Mouse (Mus musculus) CD4-positive, CD25-positive, alpha-beta regulatory T cell, adult 2 months (primary cell): ENCODE results near the gene Glrx2.
"Not testable (repeated sequence)": the region's sequence is repeated elsewhere in the genome, so short reads cannot be mapped to it uniquely, and the experiment has no call there.

Experiments
- DNase-seq: peaks from one replicate; pipeline ENCODE4 v3.0.0-alpha.2; 2012; ENCODE audit warnings: low read depth, low spot score

The Glrx2 gene

DNA sequence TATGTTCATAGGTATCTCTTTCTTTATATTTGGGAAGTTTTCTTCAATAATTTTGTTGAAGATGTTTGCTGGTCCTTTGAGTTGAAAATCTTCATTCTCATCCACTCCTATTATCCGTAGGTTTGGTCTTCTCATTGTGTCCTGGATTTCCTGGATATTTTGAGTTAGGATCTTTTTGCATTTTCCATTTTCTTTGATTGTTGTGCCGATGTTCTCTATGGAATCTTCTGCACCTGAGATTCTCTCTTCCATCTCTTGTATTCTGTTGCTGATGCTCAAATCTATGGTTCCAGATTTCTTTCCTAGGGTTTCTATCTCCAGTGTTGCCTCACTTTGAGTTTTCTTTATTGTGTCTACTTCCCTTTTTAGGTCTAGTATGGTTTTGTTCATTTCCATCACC is at the start of gene Glrx2:
Gene Glrx2 (plus strand): TSS at position 301 of the 400 bp plus-strand sequence.
- not testable (repeated sequence) for DNase-seq

DNA sequence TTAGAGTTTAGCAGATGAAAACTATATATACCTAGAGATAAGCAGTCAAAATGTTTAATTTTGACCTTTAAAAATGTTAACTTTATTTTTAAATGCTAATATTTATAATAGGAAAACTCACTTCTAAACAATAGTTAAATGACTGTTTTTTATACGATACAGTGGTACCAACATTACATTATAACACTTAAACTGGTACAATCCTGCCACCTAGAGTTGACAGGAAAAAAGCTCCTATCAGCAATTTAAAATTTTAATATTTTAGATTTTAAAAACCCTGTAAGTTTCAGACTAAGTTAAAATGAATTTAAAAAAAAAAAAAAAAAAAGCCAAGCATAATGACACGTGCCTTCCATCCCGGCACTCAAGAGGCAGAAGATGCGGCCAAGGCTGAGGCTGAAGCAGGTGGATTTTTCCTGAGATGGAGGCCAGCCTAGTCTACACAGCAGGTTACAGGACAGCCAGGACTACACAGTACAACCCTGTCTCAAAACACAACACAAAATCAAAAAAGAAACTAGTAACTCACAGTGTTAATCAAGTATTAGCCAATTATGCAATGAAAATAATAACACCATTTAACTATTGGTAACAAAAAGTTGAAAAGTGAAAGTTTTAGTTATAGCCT is 40.3 kb upstream of the Glrx2 start:
- peak; percentile 20 for DNase-seq

DNA sequence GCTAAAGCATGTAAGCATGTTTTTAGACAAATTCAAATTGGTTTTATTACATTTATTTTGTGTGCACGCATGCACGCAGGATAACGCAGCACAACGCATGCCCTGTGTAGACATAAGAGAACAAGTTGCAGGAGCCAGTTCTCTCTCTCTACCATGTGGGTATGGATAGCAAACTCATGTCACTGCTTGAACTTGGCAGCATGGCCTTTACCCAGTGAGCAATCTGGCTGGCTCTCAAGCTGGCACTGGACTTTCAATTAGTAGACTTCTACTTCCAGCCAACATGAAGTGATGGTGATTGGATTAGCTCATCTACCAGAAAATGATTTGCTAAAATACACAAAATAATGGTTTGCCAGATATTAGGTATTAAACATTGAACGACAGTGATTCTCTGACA is 35.0 kb upstream of the Glrx2 start:
- DNase-seq = no peak

DNA sequence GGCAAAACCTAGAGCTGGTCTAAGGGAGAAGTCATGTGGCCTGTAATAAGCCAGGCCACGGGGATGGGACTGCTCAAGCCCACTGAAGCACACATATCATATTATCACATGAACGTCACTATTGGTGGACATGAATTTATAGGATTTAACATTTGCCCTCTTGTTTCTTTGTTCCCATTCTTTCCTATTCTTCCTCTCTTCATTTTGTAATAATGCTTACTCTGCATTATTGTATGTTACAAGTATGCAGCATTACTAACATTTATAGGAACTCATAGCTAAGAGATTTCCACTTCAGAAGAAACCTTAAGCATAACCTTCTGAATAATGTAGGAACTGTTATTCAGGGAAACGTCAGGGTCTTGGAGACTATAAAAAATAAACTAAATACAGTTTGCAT is 31.3 kb upstream of the Glrx2 start:
- no peak for DNase-seq

DNA sequence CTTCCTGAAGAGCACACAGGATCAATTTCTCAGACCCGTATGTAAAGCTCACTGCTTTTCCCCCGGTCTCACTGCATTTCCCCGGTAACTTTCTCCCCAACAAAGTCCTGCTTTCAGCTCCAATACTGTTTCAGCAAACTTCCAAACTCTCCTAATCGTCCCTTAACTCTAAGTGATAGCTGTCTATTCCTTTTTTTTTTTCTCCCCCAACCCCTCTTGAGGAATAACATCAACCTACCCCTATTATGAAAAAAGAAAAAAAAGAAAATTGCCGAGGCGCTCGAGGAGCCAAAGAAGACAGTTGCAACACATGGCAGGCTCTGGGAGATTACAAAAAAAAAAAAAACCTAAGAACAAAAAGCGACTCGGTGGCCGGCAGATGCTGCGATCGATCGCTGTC is 14.4 kb upstream of the Glrx2 start:
- DNase-seq = no peak

DNA sequence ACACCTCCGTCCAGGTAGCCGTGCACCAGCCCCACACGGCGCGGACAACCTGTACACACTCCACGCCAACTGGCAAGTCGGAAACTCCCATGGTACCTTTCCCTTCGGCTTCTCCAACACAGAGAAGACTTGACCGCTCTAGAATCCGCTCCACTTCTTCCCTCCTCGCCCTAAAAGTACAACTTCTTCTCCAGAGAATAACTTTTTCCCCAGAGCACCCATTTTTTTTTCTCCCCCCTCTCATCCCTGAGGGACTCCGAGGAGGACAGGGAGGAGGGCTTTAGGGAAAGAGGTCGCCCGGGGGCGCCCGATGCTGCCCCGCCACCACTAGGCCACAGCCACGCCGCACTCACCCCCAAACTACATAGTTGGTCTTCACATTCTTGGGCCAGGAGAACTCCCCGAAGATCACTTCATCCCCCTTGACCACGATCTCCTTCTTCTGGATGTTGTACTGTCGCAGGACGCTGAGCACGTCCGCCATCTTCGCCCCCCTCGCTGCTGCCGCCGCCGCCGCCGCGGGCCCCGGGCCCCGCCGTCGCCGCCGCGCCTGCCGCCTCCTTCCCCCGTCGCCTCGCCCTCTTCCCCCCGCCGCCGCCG is 13.9 kb upstream of the Glrx2 start:
- DNase-seq = peak; percentile 49

DNA sequence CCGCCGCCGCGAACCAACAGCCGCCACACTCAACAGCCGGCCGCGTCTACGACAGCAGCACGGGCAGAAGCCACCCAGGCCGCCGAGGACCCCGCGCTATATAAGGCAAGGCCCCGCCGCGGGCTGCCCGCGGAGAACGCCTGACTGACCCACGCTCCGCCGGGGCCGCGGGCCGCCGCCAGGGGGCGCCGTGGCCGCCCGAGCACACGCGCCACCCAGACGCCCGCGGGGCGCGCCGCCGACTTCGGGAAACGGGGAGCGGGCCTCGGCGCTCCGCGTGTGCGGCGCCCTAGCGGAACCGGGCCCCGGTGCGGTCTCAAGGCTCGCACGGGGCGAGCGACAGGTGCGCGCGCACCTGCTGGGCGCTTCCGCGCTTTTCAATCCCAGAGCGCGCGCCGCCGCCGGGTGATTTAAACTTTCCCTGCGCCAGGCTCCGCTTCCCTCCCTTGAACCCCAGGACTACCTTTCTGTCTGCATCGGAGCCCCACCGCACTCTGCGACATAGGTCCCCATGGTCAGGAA is 13.3 kb upstream of the Glrx2 start, which contains the start of gene Cdc73:
Gene Cdc73 (minus strand): TSS at position 153 of the 522 bp plus-strand sequence.
- DNase-seq = peak; percentile 95

DNA sequence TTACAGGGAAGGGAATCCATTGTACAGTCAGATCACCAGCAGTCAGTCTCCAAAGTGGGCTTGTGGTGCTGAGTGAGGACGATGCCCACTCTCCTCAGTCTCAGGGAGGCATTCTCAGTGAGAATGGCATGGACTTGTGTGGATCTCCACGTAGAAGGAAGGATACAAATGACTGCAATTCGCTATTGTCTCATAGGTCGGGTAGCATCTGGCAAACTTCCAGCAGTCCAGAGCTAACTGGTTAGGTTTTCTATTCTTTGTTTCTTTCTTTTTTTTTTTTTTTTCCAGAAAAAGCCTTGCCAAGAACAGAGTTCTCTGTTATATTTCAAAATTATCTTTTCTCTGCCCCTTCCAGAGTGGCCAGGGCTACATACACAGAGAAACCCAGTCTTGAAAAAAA is 9.1 kb upstream of the Glrx2 start:
- no peak for DNase-seq

DNA sequence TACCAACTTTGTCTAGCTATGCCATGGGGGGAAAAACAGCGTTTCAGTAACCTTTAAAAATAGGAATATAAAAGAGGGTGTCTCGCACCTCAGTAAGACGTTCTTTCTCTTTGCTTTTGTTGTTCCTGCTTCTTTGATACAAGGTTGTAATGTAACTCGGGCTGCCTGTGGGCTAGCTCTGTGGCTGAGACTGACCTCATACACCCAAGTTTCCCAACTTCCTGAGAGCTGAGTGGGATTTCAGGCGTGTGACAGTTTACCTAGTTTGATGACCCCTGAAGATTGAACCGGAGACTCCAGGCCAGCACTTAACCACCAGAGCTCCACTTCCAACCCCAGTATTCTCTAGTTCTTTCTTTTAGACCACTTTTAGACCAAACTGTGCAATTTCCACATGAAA is 7.8 kb upstream of the Glrx2 start:
- no peak for DNase-seq

DNA sequence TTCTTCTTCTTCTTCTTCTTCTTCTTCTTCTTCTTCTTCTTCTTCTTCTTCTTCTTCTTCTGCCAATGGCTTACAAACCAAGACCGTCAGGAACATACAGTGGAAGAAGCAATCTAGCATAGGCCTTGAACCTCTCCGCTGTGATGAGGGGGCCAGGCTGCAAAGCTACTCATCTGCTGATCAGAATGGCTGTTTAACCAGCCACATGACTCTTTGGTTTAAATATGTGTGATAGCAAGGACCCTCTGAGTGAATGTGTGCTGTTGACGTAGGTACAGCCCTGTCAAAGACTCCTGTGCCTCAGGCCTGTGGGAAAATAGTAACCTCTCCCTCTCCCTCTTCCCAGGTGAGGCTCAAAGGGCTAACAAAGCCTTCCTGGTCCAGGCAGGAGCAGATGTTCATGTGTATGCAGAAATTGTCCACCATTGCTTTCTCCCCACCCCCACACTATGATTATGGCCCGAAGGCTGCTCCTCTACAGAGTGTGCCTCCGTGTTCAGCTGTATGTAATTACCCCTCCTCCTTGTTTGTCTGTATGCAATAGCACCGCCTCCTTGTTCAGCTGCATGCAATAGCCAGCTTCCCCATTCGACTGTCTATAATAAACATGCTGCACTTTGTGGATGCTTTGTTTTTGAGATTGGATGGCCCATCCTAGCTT is 6.0 kb upstream of the Glrx2 start:
- no peak for DNase-seq

DNA sequence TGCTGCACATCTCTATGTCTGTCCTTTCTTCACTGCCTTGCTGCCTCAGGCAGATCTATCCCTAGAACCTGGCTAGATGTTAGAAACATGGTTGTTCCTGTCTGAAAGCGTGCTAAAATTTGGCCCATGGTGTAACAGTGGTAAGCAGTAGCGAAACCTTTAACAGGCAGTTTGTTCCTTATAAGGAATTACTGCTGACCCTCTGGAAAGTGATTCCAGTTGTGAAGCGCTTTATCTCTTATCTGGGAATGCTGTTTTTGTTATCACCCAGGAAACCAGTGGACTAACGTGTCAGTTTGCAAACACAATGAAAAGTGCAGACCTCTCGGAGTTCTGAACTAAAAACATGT is 5.5 kb upstream of the Glrx2 start:
- DNase-seq = no peak

DNA sequence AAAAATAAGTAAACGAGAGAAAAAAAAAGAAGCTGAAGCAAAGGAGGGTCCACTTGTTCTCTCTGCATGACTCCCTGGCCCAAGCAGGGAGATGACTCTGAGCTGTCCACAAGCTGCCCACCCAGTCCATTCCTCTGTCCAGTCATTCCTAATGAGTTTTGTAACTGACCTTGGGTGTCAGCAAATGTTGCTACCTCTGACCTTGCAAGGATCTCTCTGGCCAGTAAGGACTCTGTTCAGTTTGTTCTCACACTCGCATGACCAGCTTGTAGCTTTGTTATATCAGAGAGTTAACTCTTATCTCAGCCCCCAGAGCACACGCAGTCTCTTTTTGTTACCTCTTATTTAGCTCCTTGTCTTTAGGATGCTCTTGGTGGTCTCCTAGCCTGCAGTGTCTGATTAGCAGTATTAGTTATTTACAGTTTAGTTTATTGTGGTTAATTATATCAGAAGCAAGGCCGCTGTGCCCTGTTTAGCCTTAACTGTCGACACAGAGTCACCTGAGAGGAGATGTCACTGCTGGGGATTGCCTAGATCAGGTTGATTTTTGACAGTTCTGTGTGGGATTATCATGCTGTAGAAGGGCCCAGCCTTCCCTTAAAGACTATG is 8.4 kb downstream of the Glrx2 start:
- DNase-seq = no peak

DNA sequence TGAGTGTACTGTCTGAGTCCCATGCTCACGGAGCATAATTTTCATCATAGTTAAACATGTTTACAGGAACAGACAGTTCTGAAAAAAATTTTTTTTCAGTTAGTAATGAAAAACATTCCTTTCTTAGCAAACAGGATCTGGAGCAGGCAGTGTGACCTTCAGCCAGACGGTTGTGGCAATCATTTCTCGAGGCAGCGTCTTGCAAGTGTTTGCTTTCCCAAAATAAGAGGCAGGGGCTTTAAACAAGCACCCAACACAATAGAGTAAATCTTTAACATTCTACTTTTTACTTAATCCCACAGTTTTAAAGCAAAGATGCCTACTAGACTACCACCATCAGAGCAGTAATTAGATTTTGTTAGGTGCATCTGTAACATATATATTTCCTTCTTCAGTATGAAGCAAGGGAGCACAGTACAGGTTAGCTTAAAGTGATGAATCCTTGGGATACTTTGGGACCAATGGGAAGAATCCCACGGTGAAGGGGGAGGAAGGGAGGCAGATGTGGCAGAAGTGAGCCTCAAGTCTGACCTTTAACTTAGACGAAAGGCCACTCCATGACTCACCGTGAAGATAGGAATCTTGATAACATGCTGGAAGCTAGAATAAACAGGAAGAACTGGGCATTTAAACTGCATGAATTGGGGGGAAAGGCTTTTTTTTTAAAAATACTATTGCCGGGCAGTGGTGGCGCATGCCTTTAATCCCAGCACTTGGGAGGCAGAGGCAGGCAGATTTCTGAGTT is 11.7 kb downstream of the Glrx2 start:
- no peak for DNase-seq

DNA sequence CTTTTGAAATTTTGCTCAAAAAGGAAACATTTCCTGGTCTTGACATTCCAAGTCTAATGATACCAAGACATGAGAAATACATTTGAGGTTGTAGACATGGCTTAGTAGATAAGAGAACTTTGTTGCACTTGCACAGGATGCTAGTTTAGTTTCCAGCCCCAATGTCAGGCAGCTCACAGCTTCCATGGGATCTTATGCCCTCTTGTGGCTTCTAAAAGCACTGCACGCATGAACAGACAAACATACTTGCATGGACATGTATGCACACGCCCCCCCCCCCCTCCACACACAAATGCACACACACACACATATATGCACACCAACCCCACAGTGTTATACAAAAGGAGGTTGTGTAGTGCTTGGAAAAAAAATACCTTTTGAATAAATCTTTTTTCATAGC is 14.8 kb downstream of the Glrx2 start:
- DNase-seq = peak; percentile 68

DNA sequence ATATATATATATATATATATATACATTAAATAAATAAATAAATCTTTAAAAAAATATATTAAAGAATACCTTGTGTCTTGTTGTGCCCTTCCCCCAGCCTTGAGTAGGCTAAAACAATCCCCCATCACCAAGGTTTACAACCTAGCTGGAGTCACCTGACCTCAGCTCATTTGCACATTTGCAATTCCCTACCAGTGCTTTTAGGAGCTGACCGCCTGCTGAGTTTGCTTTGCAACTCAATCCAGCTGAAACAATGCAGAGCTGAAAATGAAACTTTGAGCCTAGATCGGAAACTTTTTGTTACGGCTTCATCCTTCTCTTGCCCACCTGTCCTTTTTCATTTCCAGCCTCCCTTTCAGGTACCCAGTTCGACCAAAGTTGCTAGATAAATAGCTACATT is 15.6 kb downstream of the Glrx2 start:
- DNase-seq = no peak

DNA sequence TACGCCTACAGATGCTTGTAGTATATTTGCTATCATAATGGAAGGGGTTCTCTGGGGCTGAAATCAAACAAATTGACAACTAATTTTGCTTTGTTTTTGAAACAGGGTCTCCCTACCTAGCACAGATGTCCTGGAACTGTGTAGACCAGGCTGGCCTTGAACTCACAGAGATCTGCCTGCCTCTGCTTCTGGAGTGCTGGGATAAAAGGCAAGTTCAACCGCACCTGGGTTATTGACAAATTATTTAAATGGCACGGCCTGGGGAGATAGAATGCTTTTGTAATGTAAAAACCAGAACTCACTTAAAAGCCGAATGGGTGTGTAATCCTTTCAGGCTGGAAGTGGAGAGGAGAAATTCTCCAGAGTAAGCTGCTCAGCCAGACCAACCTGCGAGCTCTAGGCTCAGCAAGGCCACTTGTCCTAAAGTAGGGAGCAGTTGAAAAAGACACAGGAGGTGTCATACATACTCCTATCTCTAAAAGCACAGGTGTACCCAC is 17.8 kb downstream of the Glrx2 start:
- no peak for DNase-seq

DNA sequence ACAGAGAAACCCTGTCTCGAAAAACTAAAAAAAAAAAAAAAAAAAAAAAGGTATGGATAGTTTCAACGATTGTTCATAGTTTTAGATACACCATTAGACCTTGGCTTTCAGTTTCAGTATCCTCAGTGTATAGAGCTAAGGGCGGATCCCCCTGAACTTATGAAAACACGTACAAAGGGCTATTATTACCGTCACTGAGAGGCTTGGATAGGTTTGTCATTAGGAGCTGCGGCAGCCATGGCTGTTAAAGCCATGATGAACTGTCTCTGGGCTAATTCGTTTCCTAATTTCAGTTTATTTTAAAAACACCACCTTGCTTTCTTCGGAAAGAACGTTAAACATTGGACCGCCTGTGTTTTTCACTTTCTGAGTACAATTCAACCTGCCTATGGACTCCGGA is 22.7 kb downstream of the Glrx2 start:
- peak; percentile 65 for DNase-seq

DNA sequence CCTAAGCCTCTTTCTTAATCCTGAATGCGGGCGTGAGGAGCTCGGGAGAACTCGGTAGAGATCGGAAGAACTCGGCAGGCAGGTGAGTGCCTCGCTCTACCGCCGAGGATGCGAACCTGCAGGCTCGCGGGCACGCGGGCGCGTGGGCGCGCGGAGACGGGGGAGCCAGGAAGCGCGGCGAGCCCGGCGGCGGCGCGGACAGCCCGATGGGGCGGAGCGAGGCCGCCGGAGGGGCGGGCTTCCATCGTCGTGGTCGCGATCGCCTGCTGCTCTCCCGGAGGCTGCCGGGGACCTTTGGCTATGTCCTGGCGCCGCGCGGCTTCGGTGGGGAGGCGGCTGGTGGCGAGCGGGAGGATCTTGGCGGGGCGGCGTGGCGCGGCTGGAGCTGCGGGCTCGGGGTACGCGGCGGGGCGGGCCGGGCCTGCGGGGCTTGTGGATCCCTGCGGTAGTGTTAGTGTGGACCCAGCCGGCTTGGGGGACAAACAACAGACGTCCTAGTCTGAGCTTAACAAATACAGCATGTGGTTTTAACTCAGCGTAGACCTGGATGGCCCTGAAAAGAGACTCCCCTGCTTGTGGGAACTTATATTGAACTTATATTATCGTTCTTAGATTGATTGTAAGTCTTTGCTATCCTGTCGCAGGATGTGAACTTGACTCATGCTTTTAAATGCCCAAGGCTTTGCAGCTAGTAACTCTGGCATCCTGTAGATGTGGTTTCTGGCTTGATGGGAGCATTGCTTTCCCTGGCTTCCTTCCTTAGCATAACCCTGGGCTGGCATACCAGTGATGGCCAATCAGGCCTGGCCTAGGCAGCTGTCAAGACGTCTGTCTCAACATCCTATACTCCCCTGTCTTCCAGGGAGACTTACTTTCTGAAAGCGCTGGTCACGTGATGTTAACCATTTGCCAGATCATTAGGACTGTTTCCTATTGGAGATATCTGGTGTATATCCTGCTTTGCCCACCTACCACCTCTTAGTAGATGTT is 23.5 kb downstream of the Glrx2 start:
- DNase-seq = peak; percentile 95

DNA sequence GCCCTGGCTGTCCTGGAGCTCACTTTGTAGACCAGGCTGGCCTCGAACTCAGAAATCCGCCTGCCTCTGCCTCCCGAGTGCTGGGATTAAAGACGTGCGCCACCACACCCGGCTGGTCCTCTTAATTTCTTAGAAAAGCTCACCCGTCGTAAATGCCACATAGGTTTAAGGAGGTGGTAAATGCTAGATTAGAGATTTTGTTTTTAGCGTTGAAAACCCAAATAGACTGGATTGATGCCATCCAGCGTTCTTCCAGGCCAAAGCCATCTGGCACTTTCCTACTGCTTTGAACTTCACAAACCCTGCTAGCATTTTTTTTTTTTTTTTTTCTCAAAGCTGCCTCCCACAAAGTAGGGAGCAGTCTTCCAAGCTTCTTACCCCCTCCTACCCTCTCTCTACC is 24.4 kb downstream of the Glrx2 start:
- DNase-seq = no peak

DNA sequence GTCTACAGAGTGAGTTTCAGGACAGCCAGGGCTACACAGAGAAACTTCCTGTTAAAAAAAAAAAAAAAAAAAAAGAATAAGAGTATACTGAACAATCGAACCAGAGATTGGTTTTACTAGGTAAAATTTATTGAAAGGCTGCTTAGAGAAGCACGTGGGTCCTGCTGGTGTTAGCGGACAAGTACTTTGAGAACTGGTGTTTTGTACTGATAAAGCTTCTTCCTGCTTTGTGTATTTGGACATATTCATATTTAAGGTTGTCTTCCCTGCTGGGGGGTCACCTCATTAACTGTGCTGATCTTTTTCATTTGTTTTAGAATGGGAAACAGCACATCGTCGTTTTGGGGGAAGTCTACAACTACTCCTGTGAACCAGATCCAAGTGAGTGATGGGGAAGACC is 25.2 kb downstream of the Glrx2 start:
- no peak for DNase-seq

DNA sequence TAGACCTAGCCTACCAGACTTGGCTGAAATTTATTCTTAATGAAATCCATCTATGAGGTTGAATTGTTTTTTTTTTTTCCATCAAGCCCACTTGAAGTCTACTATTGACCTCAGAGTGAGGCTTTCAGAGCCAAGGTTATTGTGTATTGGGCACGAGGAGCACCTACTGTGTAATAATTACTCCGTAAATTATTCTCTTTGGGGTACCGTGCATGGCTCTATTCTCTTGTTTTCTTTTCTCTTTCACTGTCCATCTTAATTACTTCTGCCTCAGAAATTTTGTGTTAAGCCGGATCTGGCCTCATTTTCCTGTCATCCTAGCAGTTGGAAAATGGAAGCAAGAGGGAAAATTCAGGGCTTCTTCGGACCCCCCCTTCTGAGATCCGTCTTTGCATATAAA is 26.0 kb downstream of the Glrx2 start:
- DNase-seq = no peak
